Mouse (Mus musculus) forebrain, embryonic 16.5 days (tissue): ENCODE measurements around the gene Smad9. TPM values are rescaled to one million over a fixed set of nuclear protein-coding genes. Genes with fewer than 3 reads are reported as not detected.
"Not testable (repeated sequence)": the region's sequence is repeated elsewhere in the genome, so short reads cannot be mapped to it uniquely, and the experiment has no call there.

Source experiments
- ATAC-seq: fragments of 200-750 bp; cut with Nextera tagmentation; 2 replicates; pipeline ENCODE4 v1.8.0; 2017; ENCODE audit warnings: mild to moderate bottlenecking, moderate library complexity
- H3K27ac ChIP-seq: fragments of 300-500 bp; sonication (generic); 2 replicates; pipeline ENCODE4 v1.5.1; 2014; ENCODE audit warnings: low read length, control low read depth
- H3K27me3 ChIP-seq: fragments of 300-500 bp; sonication (generic); replicated peaks from 2 replicates; pipeline ENCODE4 v1.6.1; 2014; ENCODE audit warnings: low read length; ENCODE audit not compliant: control insufficient read depth, insufficient read depth
- H3K36me3 ChIP-seq: fragments of 300-500 bp; sonication (generic); 2 replicates; pipeline ENCODE4 v1.6.1; 2014; ENCODE audit not compliant: control insufficient read depth, insufficient read depth
- H3K4me1 ChIP-seq: fragments of 300-500 bp; sonication (generic); replicated peaks from 2 replicates; pipeline ENCODE4 v1.6.1; 2014; ENCODE audit warnings: low read length; ENCODE audit not compliant: control insufficient read depth, insufficient read depth
- H3K4me2 ChIP-seq: fragments of 300-500 bp; sonication (generic); 2 replicates; pipeline ENCODE4 v1.6.1; 2014; ENCODE audit warnings: mild to moderate bottlenecking, low read length, control low read depth
- H3K4me3 ChIP-seq: fragments of 300-500 bp; sonication (generic); replicated peaks from 2 replicates; pipeline ENCODE4 v1.5.1; 2014; ENCODE audit warnings: mild to moderate bottlenecking, low read length, control low read depth
- H3K9ac ChIP-seq: fragments of 300-500 bp; sonication (generic); replicated peaks from 2 replicates; pipeline ENCODE4 v1.6.1; 2014; ENCODE audit warnings: low read depth, low read length, control low read depth
- H3K9me3 ChIP-seq: fragments of 300-500 bp; sonication (generic); 2 replicates; pipeline ENCODE4 v1.6.1; 2016; ENCODE audit warnings: low read length; ENCODE audit not compliant: control insufficient read depth
- WGBS: fragments of 180-500 bp; shearing (Covaris S2); extraction: QIAGEN DNeasy Blood & Tissue Kit; methylation state at CpG from one replicate; pipeline ENCODE4 v1.1.7; 2014; 5-methylcytosine and 5-hydroxymethylcytosine counted together
- polyA plus RNA-seq: library from polyadenylated mRNA; unstranded; fragments of >200 nt; fragmentation: Nextera tagmentation; extraction: Ambion mirVana; gene quantifications from 2 replicates; pipeline ENCODE4 v1.2.1, GENCODE M21; 2015

The Smad9 gene
- polyA plus RNA-seq, 1 experiment from 2014 or later = 0.13 TPM

- Histone ChIP-seq H3K9me3 (no peaks in the 10 kb centered on the region), H3K4me1 (no peaks in the 10 kb centered on the region), H3K9ac (no peak overlapping the region), H3K4me2 (no peak overlapping the region), H3K27ac (no peak overlapping the region), H3K27me3 (no peaks in the 10 kb centered on the region), H3K4me3 (no peak overlapping the region), H3K36me3 (peaks cover 70% of the 10 kb centered on the region)
- WGBS = 56% methylated on average over 5 of the region's 5 CpGs
- ATAC-seq = 0 out of 2 replicates have a peak, but pooled peaks have one; percentile 20
These were observed 9.6 kb upstream of the Smad9 start for GRCm38 (mm10) chr3:54745799-54746198.

GRCm38 (mm10) chr3:54753411-54753810 lies 2.0 kb upstream of the Smad9 start:
- 78% methylated on average over 4 of the region's 4 CpGs for WGBS
- Histone ChIP-seq H3K36me3 (peaks cover 15% of the 10 kb centered on the region; the same call in 1 of the 2 replicates), H3K4me3 (no peak overlapping the region), H3K4me1 (peaks cover 14% of the 10 kb centered on the region), H3K27ac (no peak overlapping the region), H3K9me3 (no peaks in the 10 kb centered on the region), H3K9ac (no peak overlapping the region), H3K27me3 (peaks cover 6% of the 10 kb centered on the region; the same call in 1 of the 2 replicates), H3K4me2 (no peak overlapping the region)
- ATAC-seq = no peak

GRCm38 (mm10) chr3:54756058-54756457 lies 676 bp downstream of the Smad9 start:
- ATAC-seq = peak; percentile 59
- Histone ChIP-seq H3K27me3 (peaks cover 6% of the 10 kb centered on the region; the same call in 1 of the 2 replicates), H3K4me3 (peak overlapping the region; percentile 59), H3K9me3 (no peaks in the 10 kb centered on the region), H3K9ac (peak overlapping the region; percentile 68; the same call in 1 of the 2 replicates), H3K36me3 (no peaks in the 10 kb centered on the region), H3K4me2 (peak overlapping the region; percentile 100), H3K27ac (no peak overlapping the region), H3K4me1 (peaks cover 14% of the 10 kb centered on the region)
- under 1% methylated on average over 11 of the region's 11 CpGs for WGBS

GRCm38 (mm10) chr3:54757446-54757845 lies 2.1 kb downstream of the Smad9 start:
- Histone ChIP-seq H3K9ac (no peak overlapping the region), H3K9me3 (no peaks in the 10 kb centered on the region)
- 85% methylated on average over 8 of the region's 8 CpGs for WGBS

GRCm38 (mm10) chr3:54759211-54759610 lies 3.8 kb downstream of the Smad9 start:
- Histone ChIP-seq H3K9ac (no peak overlapping the region), H3K36me3 (no peaks in the 10 kb centered on the region), H3K27ac (no peak overlapping the region), H3K4me3 (no peak overlapping the region), H3K27me3 (peaks cover 6% of the 10 kb centered on the region; the same call in 1 of the 2 replicates), H3K9me3 (no peaks in the 10 kb centered on the region), H3K4me2 (no peak overlapping the region), H3K4me1 (peaks cover 14% of the 10 kb centered on the region)
- ATAC-seq = no peak
- WGBS = 83% methylated on average over 9 of the region's 9 CpGs

More at GRCm38 (mm10) chr3:54757446-54757845, 2.1 kb downstream of the Smad9 start:
- no peak for ATAC-seq
- Histone ChIP-seq H3K36me3 (no peaks in the 10 kb centered on the region), H3K4me1 (peaks cover 14% of the 10 kb centered on the region), H3K4me3 (no peak overlapping the region), H3K27ac (no peak overlapping the region), H3K4me2 (no peak overlapping the region), H3K27me3 (peaks cover 6% of the 10 kb centered on the region; the same call in 1 of the 2 replicates)

GRCm38 (mm10) chr3:54760321-54761115 lies 5.1 kb downstream of the Smad9 start:
- Histone ChIP-seq H3K4me1 (peaks cover 10% of the 10 kb centered on the region), H3K36me3 (no peaks in the 10 kb centered on the region), H3K27me3 (peaks cover 3% of the 10 kb centered on the region; the same call in 1 of the 2 replicates), H3K27ac (no peak overlapping the region), H3K4me2 (no peak overlapping the region), H3K4me3 (no peak overlapping the region), H3K9me3 (no peaks in the 10 kb centered on the region), H3K9ac (no peak overlapping the region)
- WGBS = 76% methylated on average over 15 of the region's 15 CpGs
- no peak for ATAC-seq

- Histone ChIP-seq H3K4me2 (no peak overlapping the region), H3K4me1 (peaks cover 3% of the 10 kb centered on the region), H3K4me3 (no peak overlapping the region), H3K27ac (no peak overlapping the region), H3K9me3 (no peaks in the 10 kb centered on the region), H3K36me3 (no peaks in the 10 kb centered on the region), H3K27me3 (peaks cover 3% of the 10 kb centered on the region; the same call in 1 of the 2 replicates), H3K9ac (no peak overlapping the region)
- 71% methylated on average over 1 of the region's 1 CpGs for WGBS
- no peak for ATAC-seq
These were observed 5.9 kb downstream of the Smad9 start for GRCm38 (mm10) chr3:54761258-54761657.

GRCm38 (mm10) chr3:54764418-54764817 lies 9.0 kb downstream of the Smad9 start:
- Histone ChIP-seq H3K4me1 (no peaks in the 10 kb centered on the region), H3K9ac (no peak overlapping the region), H3K4me3 (no peak overlapping the region), H3K27me3 (no peaks in the 10 kb centered on the region), H3K36me3 (no peaks in the 10 kb centered on the region), H3K27ac (no peak overlapping the region), H3K4me2 (no peak overlapping the region), H3K9me3 (no peaks in the 10 kb centered on the region)
- 83% methylated on average over 18 of the region's 18 CpGs for WGBS
- peak; percentile 47; the same call in 1 of the 2 replicates for ATAC-seq

- H3K4me2 ChIP-seq, ATAC-seq, H3K9me3 ChIP-seq, H3K4me1 ChIP-seq, H3K4me3 ChIP-seq, H3K9ac ChIP-seq, H3K27ac ChIP-seq, H3K27me3 ChIP-seq, H3K36me3 ChIP-seq: not testable (repeated sequence)
- WGBS = 88% methylated on average over 6 of the region's 6 CpGs
These were observed 10.1 kb downstream of the Smad9 start for GRCm38 (mm10) chr3:54765521-54765920.
